Mouse (Mus musculus) c-Kit-negative CD71-positive TER-119-positive erythroid progenitor cells, embryonic 14.5 days (primary cell): ENCODE data around the gene Cyth2.

Source experiments
- DNase-seq: peaks from one replicate; pipeline ENCODE4 v3.0.0-alpha.2; 2013; ENCODE audit warnings: low read depth, low spot score

Cyth2 gene

DNA sequence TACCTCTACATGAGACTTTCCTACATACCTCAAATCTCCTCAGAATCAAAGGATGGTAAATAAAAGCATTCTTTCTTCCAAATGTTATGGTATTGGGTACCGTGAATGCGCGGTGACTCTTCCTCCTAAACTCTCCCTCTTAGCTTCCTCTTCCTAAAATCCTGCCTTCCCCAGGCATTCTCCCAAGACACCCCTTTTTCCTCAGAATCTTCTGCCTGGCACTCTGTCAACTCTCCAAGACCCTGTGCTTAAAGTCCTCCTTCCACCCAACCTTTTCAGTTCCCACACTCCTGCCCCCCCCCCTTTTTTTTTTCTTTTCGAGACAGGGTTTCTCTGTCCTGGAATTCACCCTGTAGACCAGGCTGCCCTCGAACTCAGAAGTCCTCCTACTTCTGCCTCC, 460 bp upstream of the Cyth2 start:
- DNase-seq: no peak

- DNase-seq: no peak
These were observed 1.5 kb downstream of the Cyth2 start for GRCm38 (mm10) chr7:45812921-45813320.

- no peak for DNase-seq
These were observed 4.9 kb downstream of the Cyth2 start for GRCm38 (mm10) chr7:45809276-45810075.

GRCm38 (mm10) chr7:45808471-45808870, 5.9 kb downstream of the Cyth2 start:
- DNase-seq: no peak

- no peak for DNase-seq
These were observed 8.4 kb downstream of the Cyth2 start for GRCm38 (mm10) chr7:45805941-45806340.

- DNase-seq: no peak
These were observed 11.8 kb downstream of the Cyth2 start for GRCm38 (mm10) chr7:45802551-45802950.

- peak; percentile 76 for DNase-seq
These were observed 13.0 kb downstream of the Cyth2 start for GRCm38 (mm10) chr7:45801348-45801747.

DNA sequence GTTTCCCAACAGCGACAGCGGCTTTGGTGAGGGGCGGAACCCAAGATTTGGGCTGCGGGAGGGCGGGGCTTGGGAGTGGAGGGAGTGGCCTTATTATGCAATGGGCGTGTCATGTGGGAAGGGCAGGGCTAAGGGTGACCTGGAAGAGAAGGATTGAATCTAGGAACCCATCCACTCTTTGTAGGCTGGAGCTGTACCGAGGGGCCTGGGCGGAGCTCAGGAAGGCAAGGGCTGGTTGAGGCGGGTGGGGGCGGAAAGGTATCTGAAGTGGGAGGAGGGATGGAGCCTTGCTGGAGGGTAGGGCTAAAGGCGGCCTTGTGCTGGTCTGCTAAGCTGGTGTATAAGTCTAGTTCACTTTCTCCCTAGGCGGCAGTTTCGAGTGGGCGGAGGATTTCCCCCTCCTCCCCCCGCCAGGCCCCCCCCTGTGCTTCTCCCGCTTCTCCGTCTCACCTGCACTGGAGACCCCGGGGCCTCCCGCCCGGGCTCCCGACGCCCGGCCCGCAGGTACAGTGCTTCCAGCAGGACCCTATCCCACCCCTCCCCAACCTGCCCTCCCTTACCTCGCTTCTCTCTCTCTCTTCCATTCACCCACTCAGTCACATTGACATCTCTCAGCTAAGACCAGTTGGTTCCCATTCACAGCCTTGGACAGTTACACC, 13.7 kb downstream of the Cyth2 start:
- peak; percentile 50 for DNase-seq

GRCm38 (mm10) chr7:45800001-45800400, 14.4 kb downstream of the Cyth2 start:
- no peak for DNase-seq

- DNase-seq: no peak
These were observed 15.4 kb downstream of the Cyth2 start for GRCm38 (mm10) chr7:45798931-45799330.

DNA sequence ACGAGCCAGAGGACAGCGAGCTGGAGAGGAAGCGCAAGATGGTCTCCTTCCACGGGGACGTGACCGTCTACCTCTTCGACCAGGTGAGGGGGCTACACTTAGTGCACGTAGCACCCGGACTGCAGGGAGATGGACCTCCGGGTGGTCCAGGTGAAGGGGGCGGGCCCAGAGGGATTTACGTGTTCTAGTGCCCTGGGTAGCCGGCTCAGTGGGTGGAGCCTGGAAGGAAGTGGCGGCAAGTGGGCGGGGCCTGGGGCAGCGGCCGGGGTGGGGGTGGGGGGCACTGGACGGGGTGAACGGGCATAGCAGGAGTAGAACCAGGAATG, 15.9 kb downstream of the Cyth2 start:
- no peak for DNase-seq

GRCm38 (mm10) chr7:45797661-45798510, 16.5 kb downstream of the Cyth2 start:
- DNase-seq: no peak

DNA sequence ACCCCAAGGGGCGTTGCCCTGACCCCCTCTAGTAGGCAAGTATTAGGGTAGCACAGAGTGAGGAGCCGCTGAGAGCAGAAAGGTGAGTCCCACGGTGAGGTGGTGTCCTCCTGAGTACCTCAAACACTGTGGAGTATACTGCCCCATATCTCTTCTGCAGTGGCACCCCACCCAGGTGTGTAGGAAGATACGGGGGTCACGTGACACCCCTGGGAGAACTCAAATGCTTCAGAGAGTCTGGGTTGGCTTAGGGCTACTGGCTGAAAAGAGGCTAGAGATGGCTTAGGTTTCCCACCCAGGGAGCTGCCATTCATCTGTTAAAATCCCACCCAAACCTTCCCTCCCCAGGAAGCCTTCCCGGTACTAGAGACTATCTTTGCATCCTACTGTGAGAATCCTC, 17.4 kb downstream of the Cyth2 start:
- DNase-seq: peak; percentile 64

GRCm38 (mm10) chr7:45794971-45795370, 19.4 kb downstream of the Cyth2 start:
- no peak for DNase-seq

GRCm38 (mm10) chr7:45793969-45794585, 20.3 kb downstream of the Cyth2 start:
- no peak for DNase-seq

GRCm38 (mm10) chr7:45793240-45793639, 21.1 kb downstream of the Cyth2 start:
- DNase-seq: no peak

DNA sequence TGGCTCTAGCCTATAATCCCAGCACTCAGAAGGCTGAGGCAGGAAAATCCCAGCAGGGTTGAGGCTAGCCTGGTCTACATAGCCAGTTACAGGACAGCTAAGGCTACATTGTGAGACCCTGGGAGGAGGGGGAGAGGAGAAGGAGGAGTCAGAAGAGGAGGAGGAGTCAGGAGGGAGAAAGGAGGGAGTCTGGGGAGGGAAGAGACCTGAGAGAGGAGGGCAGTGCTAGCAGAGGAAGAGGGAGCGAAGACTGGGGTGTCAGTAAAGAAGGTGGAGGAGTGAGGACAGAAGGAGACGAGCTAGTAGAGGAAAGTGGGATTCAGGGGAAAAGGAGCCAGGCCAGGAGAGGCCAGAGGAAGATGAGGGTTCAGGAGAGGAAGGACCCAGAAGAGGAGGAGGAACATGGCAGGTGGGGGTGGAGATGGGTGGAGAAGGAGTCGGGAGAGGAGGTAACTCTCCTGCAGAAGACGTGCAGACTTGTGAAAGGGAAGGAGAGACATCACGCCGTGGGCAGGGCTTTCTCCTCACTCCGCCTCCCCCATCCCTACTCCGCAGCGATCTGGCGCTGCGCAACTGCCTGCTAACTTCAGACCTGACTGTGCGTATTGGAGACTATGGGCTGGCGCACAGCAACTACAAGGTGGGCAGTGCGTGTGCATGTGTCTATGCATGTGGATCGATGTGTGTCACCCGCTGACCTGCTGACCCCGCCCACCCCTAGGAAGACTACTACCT, 22.5 kb downstream of the Cyth2 start:
- DNase-seq: no peak

DNA sequence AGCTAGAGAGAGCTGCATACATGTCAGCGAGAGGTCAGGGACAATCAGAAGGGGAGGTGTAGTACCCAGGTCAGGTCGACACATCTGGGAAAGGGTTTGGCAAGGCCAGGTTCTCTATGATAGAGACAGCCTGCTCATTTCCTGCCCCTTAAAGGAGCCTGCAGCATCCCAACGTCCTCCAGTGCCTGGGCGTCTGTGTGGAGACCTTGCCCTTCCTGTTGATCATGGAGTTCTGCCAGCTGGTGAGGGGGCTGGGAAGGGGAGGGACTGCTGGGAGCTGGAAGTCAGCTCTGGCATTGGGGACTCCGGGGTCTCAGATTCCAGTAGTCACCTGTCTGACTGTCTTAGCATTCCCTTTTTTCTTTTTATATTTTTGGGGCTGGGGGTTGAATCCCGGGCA, 23.7 kb downstream of the Cyth2 start:
- no peak for DNase-seq

GRCm38 (mm10) chr7:45787642-45788041, 26.7 kb downstream of the Cyth2 start:
- DNase-seq: no peak

DNA sequence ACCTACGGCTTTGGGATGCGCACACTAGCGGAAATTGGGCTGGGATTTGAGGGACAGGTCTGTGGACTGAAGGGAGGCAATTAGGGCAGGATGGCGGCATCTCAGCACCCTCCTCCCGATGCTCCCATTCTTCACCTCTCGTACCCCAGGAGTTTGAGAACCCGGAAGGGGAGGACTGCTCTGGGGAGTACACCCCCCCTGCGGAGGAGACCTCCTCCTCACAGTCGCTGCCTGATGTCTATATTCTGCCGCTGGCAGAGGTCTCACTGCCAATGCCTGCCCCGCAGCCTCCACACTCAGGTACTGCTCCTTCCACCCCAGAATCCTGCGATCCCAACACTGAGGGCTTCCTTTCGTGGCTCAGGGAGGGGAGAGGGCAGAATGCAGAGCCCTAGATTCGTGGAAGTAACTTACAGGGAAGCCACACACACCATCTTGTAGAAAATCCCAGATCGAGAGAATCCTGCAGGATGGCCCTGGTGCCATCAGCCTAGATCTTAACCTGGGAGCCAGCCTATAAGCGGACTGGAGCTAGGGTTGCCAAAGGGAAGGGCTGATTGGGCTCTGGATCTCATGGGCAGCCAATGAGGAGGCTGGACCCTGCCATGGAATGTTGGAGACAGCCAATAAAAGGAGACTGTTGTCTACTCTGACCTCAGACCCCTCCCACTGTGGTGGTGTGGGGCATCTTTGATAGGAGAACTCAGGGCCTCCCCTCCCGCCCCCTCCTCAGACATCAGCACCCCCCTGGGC, 27.5 kb downstream of the Cyth2 start:
- no peak for DNase-seq
